Mouse (Mus musculus): ENCODE data around the gene Gm49336.

DNA sequence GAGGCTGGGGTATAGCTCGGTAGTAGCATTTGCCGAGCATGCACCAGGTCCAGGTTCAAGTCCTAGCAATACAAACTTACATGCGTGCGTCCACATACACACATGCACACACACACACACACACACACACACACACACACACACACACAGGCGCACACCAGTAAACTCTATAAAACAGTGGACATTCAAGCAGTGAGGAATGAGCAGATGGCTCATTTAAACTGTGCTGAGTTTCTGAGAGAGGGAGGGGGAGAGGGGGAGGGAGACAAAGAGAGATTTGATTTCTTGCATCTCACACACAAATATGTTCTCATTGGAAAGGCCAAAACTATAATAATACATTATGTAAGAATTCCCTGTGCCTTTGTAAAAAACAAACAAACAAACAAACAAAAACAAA lies 55.3 kb downstream of the Gm49336 start:
- TF ChIP-seq CTCF (IDR thresholded peaks at IDR 0.05; ENCODE audit: borderline replicate concordance, extremely low read depth, insufficient read depth, insufficient read length) (no peak), POLR2A (IDR thresholded peaks at IDR 0.05; ENCODE audit: borderline replicate concordance, extremely low read depth, insufficient read depth, insufficient read length, poor library complexity, severe bottlenecking) (no peak)
